Mouse (Mus musculus) myocyte (in vitro differentiated cells): ENCODE data around the gene Gm43720.
"Not testable (repeated sequence)": the region's sequence is repeated elsewhere in the genome, so short reads cannot be mapped to it uniquely, and the experiment has no call there.

Experiments used
- CEBPB ChIP-seq: IDR thresholded peaks from 2 replicates; pipeline ENCODE4 v1.6.1; 2011; ENCODE audit warnings: mild to moderate bottlenecking, moderate library complexity; ENCODE audit not compliant: poor library complexity, insufficient read depth, severe bottlenecking
- MAX ChIP-seq: IDR thresholded peaks from one replicate; pipeline ENCODE4 v1.6.1; 2011; ENCODE audit warnings: low read depth, mild to moderate bottlenecking, control low read depth
- MYOD1 ChIP-seq, 3 experiments: IDR thresholded peaks; one replicate each; pipeline ENCODE4 v1.6.1; 2011; ENCODE audit warnings: control low read depth in 2 of 3, low read depth in 2 of 3, mild to moderate bottlenecking in 2 of 3, moderate library complexity in 1 of 3; ENCODE audit not compliant: insufficient read length in 2 of 3, control insufficient read depth in 1 of 3
- POLR2A ChIP-seq: IDR thresholded peaks from one replicate; pipeline ENCODE4 v1.6.1; 2011; ENCODE audit warnings: low read depth, mild to moderate bottlenecking, control low read depth, moderate library complexity; ENCODE audit not compliant: insufficient read length
- SRF ChIP-seq: IDR thresholded peaks from one replicate; pipeline ENCODE4 v1.6.1; 2011; ENCODE audit warnings: low read depth; ENCODE audit not compliant: control insufficient read depth, insufficient read length
- TCF12 ChIP-seq: IDR thresholded peaks from one replicate; pipeline ENCODE4 v1.6.1; 2011; ENCODE audit warnings: mild to moderate bottlenecking, control low read depth; ENCODE audit not compliant: poor library complexity, insufficient read depth, severe bottlenecking
- USF1 ChIP-seq: IDR thresholded peaks from one replicate; pipeline ENCODE4 v1.6.1; 2011; ENCODE audit warnings: low read depth, mild to moderate bottlenecking, control low read depth, moderate library complexity

GRCm38 (mm10) chr5:138216632-138217031 is 63.1 kb downstream of the Gm43720 start:
- TF ChIP-seq SRF; POLR2A; CEBPB; MAX; TCF12; MYOD1 (IDR thresholded peaks at IDR 0.05; ENCODE audit: control insufficient read depth in 1 of 3, insufficient read length in 2 of 3, low read depth in 2 of 3); USF1: not testable (repeated sequence)
